Mouse (Mus musculus) layer of hippocampus, postnatal 10 days (tissue): Measurements from ENCODE around the gene Gm10801. TPM values are rescaled to one million over a fixed set of nuclear protein-coding genes. Genes with fewer than 3 reads are reported as not detected.
"Not testable (repeated sequence)": the region's sequence is repeated elsewhere in the genome, so short reads cannot be mapped to it uniquely, and the experiment has no call there.

Source experiments
- DNase-seq, 2 experiments: peaks; one replicate each; pipeline ENCODE4 v3.0.0; 2021; ENCODE audit warnings: low spot score in 2 of 2
- long read RNA-seq: library from polyadenylated mRNA; stranded (forward); transcript quantifications from one replicate; pipeline ENCODE4 v2.0.0, GENCODE M21; 2023
- total RNA-seq, 2 experiments: library from RNA; stranded (reverse); gene quantifications; 2 replicates each; pipeline ENCODE4 v1.2.3; 2021

Gene Gm10801
- total RNA-seq, result under 1 TPM in 1 of 2 experiments, not detected in 1; 0.76 TPM
- long read RNA-seq, result 0 reads

- not testable (repeated sequence) for DNase-seq
These were observed at the start of gene Gm10801 for GRCm38 (mm10) chr2:98661937-98662336. TSS of gene Gm10801 (plus strand) at chr2:98662237.

GRCm38 (mm10) chr2:98667201-98667600 lies 5.2 kb downstream of the Gm10801 start, which contains the start of gene Gm10800:
TSS of gene Gm10800 (minus strand) at chr2:98667301.
- DNase-seq, result not testable (repeated sequence)

- no peak for DNase-seq
These were observed 35.5 kb downstream of the Gm10801 start for GRCm38 (mm10) chr2:98697533-98697932.

Other genes with a start within 250 kb of the Gm10801 start
- 1 to 10 TPM in 1 of 2 experiments, under 1 TPM in 1; 0.85 to 1.2 TPM for gene Gm10800, start 5.1 kb downstream of the Gm10801 start, total RNA-seq